Comparison of ENCODE assay signal across 26 mouse cellular contexts in the genomic region with DNA sequence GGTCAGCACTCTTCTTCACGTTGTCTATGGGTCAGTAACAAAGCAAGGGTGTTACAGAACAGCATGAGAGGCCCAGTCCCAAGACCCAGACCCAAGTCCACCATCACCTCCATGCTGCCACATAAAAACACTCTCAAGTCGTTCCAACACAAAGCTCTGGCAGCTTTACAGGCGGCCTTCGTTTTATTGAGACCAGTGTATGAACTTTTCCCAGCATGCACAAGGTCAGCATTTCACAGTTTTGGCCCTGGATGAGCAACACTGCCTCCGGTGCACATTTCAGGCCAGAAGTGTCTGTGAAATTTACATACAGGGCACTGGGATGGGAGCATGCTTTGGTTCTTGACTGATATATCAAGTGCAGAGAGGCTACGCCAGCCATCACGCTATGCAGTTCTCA. TPM values are rescaled to one million over a fixed set of nuclear protein-coding genes. Genes with fewer than 3 reads are reported as not detected.
DNase-seq lines count a peak whose midpoint lies in the region; ATAC-seq and TF ChIP-seq lines count a peak whose summit lies in the region.
"Had no signal": no experiment of that assay in that cellular context is flagged by ENCODE, and none has a peak within 500 bp of the region (broad histone marks: within the 10 kb centered on the region; RNA-seq: fewer than 3 reads in every experiment).

No protein-coding gene starts in this region.

- H3K36me3 ChIP-seq in heart, embryonic 10.5 days: no peaks in the 10 kb centered on the region
- no peaks in the 10 kb centered on the region for H3K36me3 ChIP-seq in heart, embryonic 12.5 days
- H3K36me3 ChIP-seq in kidney, adult 2 months (ENCODE audit: control insufficient read depth, insufficient read depth, low read length): no peaks in the 10 kb centered on the region
- H3K36me3 ChIP-seq in kidney, embryonic 15.5 days: no peaks in the 10 kb centered on the region
- no peaks in the 10 kb centered on the region for H3K36me3 ChIP-seq in limb, embryonic 15.5 days
- no peaks in the 10 kb centered on the region for H3K36me3 ChIP-seq in limb, embryonic 10.5 days
- H3K36me3 ChIP-seq: embryonic facial prominence, embryonic 12.5 days; embryonic facial prominence, embryonic 15.5 days; heart, embryonic 15.5 days; hindbrain, embryonic 10.5 days; hindbrain, embryonic 13.5 days had no signal

- no peak for TF ChIP-seq POLR2A in kidney, adult 2 months (IDR thresholded peaks at IDR 0.05; ENCODE audit: low read depth, low read length)

- no peak overlapping the region for H3K27ac ChIP-seq in heart, embryonic 10.5 days
- no peak overlapping the region for H3K27ac ChIP-seq in heart, embryonic 12.5 days (ENCODE audit: poor library complexity, severe bottlenecking)
- no peak overlapping the region for H3K27ac ChIP-seq in kidney, adult 2 months (ENCODE audit: insufficient read depth, low read depth, low read length)
- no peak overlapping the region for H3K27ac ChIP-seq in kidney, embryonic 15.5 days
- H3K27ac ChIP-seq in limb, embryonic 15.5 days: 0 out of 2 replicates have a peak overlapping the region, but pooled peaks have one; percentile 8
- H3K27ac ChIP-seq in limb, embryonic 10.5 days: no peak overlapping the region
- H3K27ac ChIP-seq: embryonic facial prominence, embryonic 12.5 days; embryonic facial prominence, embryonic 15.5 days; gastrocnemius, adult 2 months; heart, embryonic 15.5 days; hindbrain, embryonic 10.5 days; hindbrain, embryonic 13.5 days had no signal

- TF ChIP-seq CTCF in kidney, adult 2 months (conservative IDR thresholded peaks at IDR 0.05; ENCODE audit: insufficient read depth, insufficient read length, low read depth, low read length): no peak

- no peaks in the 10 kb centered on the region for H3K9me3 ChIP-seq in heart, embryonic 10.5 days
- no peaks in the 10 kb centered on the region for H3K9me3 ChIP-seq in heart, embryonic 12.5 days (replicated peaks)
- H3K9me3 ChIP-seq in kidney, embryonic 15.5 days (replicated peaks): no peaks in the 10 kb centered on the region
- no peaks in the 10 kb centered on the region for H3K9me3 ChIP-seq in limb, embryonic 15.5 days
- H3K9me3 ChIP-seq in limb, embryonic 10.5 days (replicated peaks): no peaks in the 10 kb centered on the region
- H3K9me3 ChIP-seq: embryonic facial prominence, embryonic 12.5 days; embryonic facial prominence, embryonic 15.5 days; heart, embryonic 15.5 days; hindbrain, embryonic 10.5 days; hindbrain, embryonic 13.5 days had no signal

- H3K4me3 ChIP-seq in heart, embryonic 10.5 days: no peak overlapping the region
- no peak overlapping the region for H3K4me3 ChIP-seq in heart, embryonic 12.5 days
- H3K4me3 ChIP-seq in kidney, adult 2 months (ENCODE audit: insufficient read depth, low read depth, low read length): no peak overlapping the region
- H3K4me3 ChIP-seq in kidney, embryonic 15.5 days (replicated peaks): no peak overlapping the region
- no peak overlapping the region for H3K4me3 ChIP-seq in limb, embryonic 15.5 days
- no peak overlapping the region for H3K4me3 ChIP-seq in limb, embryonic 10.5 days
- H3K4me3 ChIP-seq: embryonic facial prominence, embryonic 12.5 days; embryonic facial prominence, embryonic 15.5 days; gastrocnemius, adult 2 months; heart, embryonic 15.5 days; hindbrain, embryonic 10.5 days; hindbrain, embryonic 13.5 days had no signal

- no peak overlapping the region for H3K4me2 ChIP-seq in heart, embryonic 12.5 days
- H3K4me2 ChIP-seq in kidney, embryonic 15.5 days: no peak overlapping the region
- no peak overlapping the region for H3K4me2 ChIP-seq in limb, embryonic 15.5 days
- H3K4me2 ChIP-seq: embryonic facial prominence, embryonic 12.5 days; embryonic facial prominence, embryonic 15.5 days; heart, embryonic 15.5 days; hindbrain, embryonic 13.5 days had no signal

- H3K27me3 ChIP-seq in heart, embryonic 10.5 days (ENCODE audit: insufficient read depth, poor library complexity, severe bottlenecking): peaks cover 10% of the 10 kb centered on the region; the same call in 1 of the 2 replicates
- H3K27me3 ChIP-seq in heart, embryonic 12.5 days (replicated peaks): peaks cover 9% of the 10 kb centered on the region
- no peaks in the 10 kb centered on the region for H3K27me3 ChIP-seq in kidney, adult 2 months (replicated peaks; ENCODE audit: control insufficient read depth, insufficient read depth, low read length)
- 0 out of 2 replicates have a peak, but pooled peaks cover 4% of the 10 kb centered on the region for H3K27me3 ChIP-seq in kidney, embryonic 15.5 days
- peaks cover 8% of the 10 kb centered on the region; the same call in 1 of the 2 replicates for H3K27me3 ChIP-seq in limb, embryonic 15.5 days
- H3K27me3 ChIP-seq in limb, embryonic 10.5 days (ENCODE audit: low read depth, poor library complexity, severe bottlenecking): peaks cover 11% of the 10 kb centered on the region

- 86% methylated on average over 7 of the region's 7 CpGs for WGBS in heart, embryonic 10.5 days
- 82% methylated on average over 7 of the region's 7 CpGs for WGBS in heart, embryonic 12.5 days
- 56% methylated on average over 7 of the region's 7 CpGs for WGBS in kidney, adult 2 months
- WGBS in kidney, embryonic 15.5 days: 80% methylated on average over 7 of the region's 7 CpGs
- WGBS in limb, embryonic 15.5 days: 48% methylated on average over 7 of the region's 7 CpGs
- 83% methylated on average over 7 of the region's 7 CpGs for WGBS in limb, embryonic 10.5 days

- H3K4me1 ChIP-seq in heart, embryonic 10.5 days: peaks cover 14% of the 10 kb centered on the region
- H3K4me1 ChIP-seq in heart, embryonic 12.5 days (replicated peaks): peaks cover 9% of the 10 kb centered on the region
- H3K4me1 ChIP-seq in kidney, adult 2 months (ENCODE audit: control insufficient read depth, insufficient read depth, low read length): peaks cover 9% of the 10 kb centered on the region
- H3K4me1 ChIP-seq in kidney, embryonic 15.5 days: peaks cover 10% of the 10 kb centered on the region
- peaks cover 6% of the 10 kb centered on the region for H3K4me1 ChIP-seq in limb, embryonic 15.5 days
- H3K4me1 ChIP-seq in limb, embryonic 10.5 days: no peaks in the 10 kb centered on the region; the same call in none of the 2 replicates
- H3K4me1 ChIP-seq: embryonic facial prominence, embryonic 12.5 days; embryonic facial prominence, embryonic 15.5 days; hindbrain, embryonic 10.5 days; hindbrain, embryonic 13.5 days had no signal

- H3K9ac ChIP-seq in heart, embryonic 12.5 days: no peak overlapping the region
- H3K9ac ChIP-seq in kidney, embryonic 15.5 days: no peak overlapping the region
- no peak overlapping the region for H3K9ac ChIP-seq in limb, embryonic 15.5 days
- H3K9ac ChIP-seq: embryonic facial prominence, embryonic 12.5 days; embryonic facial prominence, embryonic 15.5 days; forebrain, postnatal 0 days; heart, embryonic 15.5 days; hindbrain, embryonic 13.5 days had no signal

- peak; percentile 66 for DNase-seq in heart, embryonic 10.5 days (ENCODE audit: low spot score)
- DNase-seq in kidney, adult 2 months: peak; percentile 57
- DNase-seq in limb, embryonic 10.5 days (ENCODE audit: low spot score): no peak
- DNase-seq: adrenal gland, postnatal 10 days; cerebellum, adult 11 months; cerebellum, adult 2 months; cerebellum, adult 9-11 months; cerebellum, postnatal 25 days; forebrain, postnatal 0 days; gastrocnemius, adult 2 months; gastrocnemius, postnatal 14 days; heart, adult 18-20 months; heart, postnatal 10 days; heart, postnatal 36 days had no signal

- ATAC-seq in heart, embryonic 12.5 days (ENCODE audit: insufficient number of reproducible peaks, low FRiP score): no peak
- no peak for ATAC-seq in kidney, embryonic 15.5 days (replicated peaks; ENCODE audit: low FRiP score)
- no peak for ATAC-seq in limb, embryonic 15.5 days (ENCODE audit: insufficient number of reproducible peaks, low FRiP score, low TSS enrichment, low read depth)
- ATAC-seq in megakaryocyte-erythroid progenitor cell, adult 5-6 weeks (replicated peaks; ENCODE audit: low FRiP score, low TSS enrichment, poor library complexity, severe bottlenecking): no peak
- ATAC-seq: CD4-positive, CD25-positive, alpha-beta regulatory T cell, adult 4 months; forebrain, embryonic 14.5 days; forebrain, postnatal 0 days; hindbrain, embryonic 16.5 days had no signal

RNA-seq across cellular contexts. Expression of gene Dock9, which starts 6.5 kb away (rescaled TPM):
- polyA plus RNA-seq in heart, embryonic 10.5 days (2016; fragmentation: Nextera tagmentation; extraction: Ambion mirVana): 5.4 and 6.6 TPM in 2 replicates
- polyA plus RNA-seq in heart, embryonic 12.5 days (2016; fragmentation: Nextera tagmentation; extraction: Ambion mirVana): 7.0 and 7.1 TPM in 2 replicates
- polyA plus RNA-seq in kidney, adult 2 months (2012; rRNA removed): 41.9 and 50.7 TPM in 2 replicates
- polyA plus RNA-seq in kidney, embryonic 15.5 days (2015; fragmentation: Nextera tagmentation; extraction: Ambion mirVana): 10.1 and 11.1 TPM in 2 replicates
- 10.2 and 11.0 TPM in 2 replicates for polyA plus RNA-seq in limb, embryonic 15.5 days (2015; fragmentation: Nextera tagmentation; extraction: Ambion mirVana)
- polyA plus RNA-seq in limb, embryonic 10.5 days (2016; fragmentation: Nextera tagmentation; extraction: Ambion mirVana): 3.2 and 4.0 TPM in 2 replicates
- 4.4 and 17.7 TPM in 2 replicates for total RNA-seq in megakaryocyte-erythroid progenitor cell, adult 5-6 weeks (2014; fragmentation: Nextera tagmentation)
- total RNA-seq in megakaryocyte-erythroid progenitor cell, adult 5-6 weeks (2017): 4.0 and 6.6 TPM in 2 replicates
